Mouse (Mus musculus): ENCODE data around the gene Spdye4a. TPM values are rescaled to one million over a fixed set of nuclear protein-coding genes. Genes with fewer than 3 reads are reported as not detected.

The Spdye4a gene
- not detected for total RNA-seq (2023)

DNA sequence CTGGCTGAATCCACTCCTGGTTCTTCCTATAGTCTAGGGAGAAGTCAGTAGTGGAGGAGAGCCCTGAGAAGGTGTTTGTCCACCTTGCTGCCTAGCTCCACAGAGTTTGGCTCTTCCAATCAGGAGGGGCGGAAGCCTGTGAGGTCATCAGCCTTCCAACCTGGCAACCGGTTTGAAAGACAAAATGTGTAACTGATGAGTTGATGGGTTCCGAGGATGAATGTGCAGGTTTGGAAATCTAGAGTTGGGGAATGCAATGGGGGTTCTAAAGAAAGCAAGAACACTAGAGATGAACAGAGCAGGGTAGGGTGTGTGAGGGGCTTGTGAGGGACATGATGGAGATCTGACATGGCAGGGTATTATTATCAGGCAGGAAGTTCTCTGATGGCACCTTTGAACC is at the start of gene Spdye4a:
Gene Spdye4a (minus strand): TSS at position 101 of the 400 bp plus-strand sequence.

GRCm38 (mm10) chr5:143269363-143270150 is 42.9 kb upstream of the Spdye4a start, which contains the start of gene Zfp316:
Gene Zfp316, minus strand, starts transcription at chr5:143270022.

GRCm38 (mm10) chr5:143235028-143235693 is 8.5 kb upstream of the Spdye4a start, which contains the start of gene Zfp12:
Gene Zfp12, plus strand, starts transcription at chr5:143235163.

DNA sequence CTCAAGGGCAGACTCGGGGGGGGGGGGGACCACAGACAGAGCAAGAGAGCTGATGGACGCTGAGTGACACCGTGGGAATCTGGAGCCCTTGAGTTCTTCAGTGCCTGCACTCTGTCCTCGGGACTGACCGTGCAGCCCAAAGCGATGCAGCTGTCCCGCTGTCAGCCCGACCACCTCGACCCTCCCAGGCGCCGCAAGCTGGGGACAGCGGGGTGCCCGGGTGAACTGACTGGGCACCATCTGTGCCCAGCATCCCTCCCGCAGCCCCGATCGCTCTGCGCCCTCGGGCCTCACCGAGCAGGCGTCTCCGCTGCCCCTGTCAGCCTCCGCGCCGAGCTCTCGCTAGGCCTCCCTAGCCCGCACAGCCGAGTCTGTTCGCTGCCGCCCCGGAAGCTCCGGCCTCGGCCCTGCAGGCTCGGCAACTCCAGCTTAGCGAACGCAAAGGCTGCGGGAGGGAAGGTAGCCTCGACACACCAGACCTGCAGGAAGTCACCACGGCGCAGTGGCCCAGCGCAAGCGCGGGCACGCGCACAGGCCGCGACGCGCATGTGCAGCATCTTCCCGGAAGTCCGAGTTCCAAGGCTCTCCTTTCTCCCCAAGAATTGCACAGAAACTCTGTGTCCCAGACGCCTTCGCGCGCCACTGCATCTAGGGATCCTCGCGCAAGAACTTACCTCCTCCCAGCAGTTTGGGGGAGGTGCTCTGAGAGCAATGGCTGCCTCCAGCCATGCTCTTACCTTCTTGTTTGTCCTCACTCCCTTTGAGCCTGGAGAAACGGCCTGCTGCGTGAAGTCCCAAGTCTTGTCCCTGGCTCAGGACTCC is 46.2 kb downstream of the Spdye4a start, which contains the start of the genes Rbak and Spdye4b:
Gene Rbak (minus strand): TSS at position 521 of the 822 bp plus-strand sequence.
Gene Spdye4b (plus strand): TSS at position 763 of the 822 bp plus-strand sequence.

Other genes with a start within 250 kb of the Spdye4a start
- gene Rnf216, start 113.9 kb downstream of the Spdye4a start, total RNA-seq (2023), result 19.6 TPM
- gene Olfr718-ps1, start 79.3 kb downstream of the Spdye4a start, total RNA-seq (2023), result not detected
- 16.9 TPM for gene Rbak, start 46.1 kb downstream of the Spdye4a start, total RNA-seq (2023)
- gene Spdye4b, start 45.9 kb downstream of the Spdye4a start, total RNA-seq (2023), result not detected
- gene Zfp12, start 8.3 kb upstream of the Spdye4a start, total RNA-seq (2023), result 33.2 TPM
- gene Zfp316, start 43.1 kb upstream of the Spdye4a start, total RNA-seq (2023), result 1.5 TPM
- 0.85 TPM for gene Zfp853, start 66.7 kb upstream of the Spdye4a start, total RNA-seq (2023)
- gene E130309D02Rik, start 88.5 kb upstream of the Spdye4a start, total RNA-seq (2023), result 39.9 TPM
- gene Zdhhc4, start 102.4 kb upstream of the Spdye4a start, total RNA-seq (2023), result 58.2 TPM
- gene Grid2ip, start 130.4 kb upstream of the Spdye4a start, total RNA-seq (2023), result not detected
- 20.9 TPM for gene Kdelr2, start 176.9 kb upstream of the Spdye4a start, total RNA-seq (2023)
- gene Daglb, start 237.7 kb upstream of the Spdye4a start, total RNA-seq (2023), result 6.9 TPM

Data from CD4-positive naive resting alpha-beta T cell, adult 76 days (primary cell).